Mouse (Mus musculus): ENCODE results near the gene Alpi.

The Alpi gene

GRCm38 (mm10) chr1:87101411-87101810 lies at the start of gene Alpi:
Gene Alpi, minus strand, starts transcription at chr1:87101606.
- no peak for DNase-seq (ENCODE audit: inconsistent ontology term)

- DNase-seq (ENCODE audit: inconsistent ontology term): no peak
Observed at GRCm38 (mm10) chr1:87149422-87149821, 48.0 kb upstream of the Alpi start.

GRCm38 (mm10) chr1:87143141-87143540 lies 41.7 kb upstream of the Alpi start:
- no peak for DNase-seq (ENCODE audit: inconsistent ontology term)

GRCm38 (mm10) chr1:87142456-87142855 lies 41.0 kb upstream of the Alpi start:
- DNase-seq (ENCODE audit: inconsistent ontology term): peak; percentile 49

GRCm38 (mm10) chr1:87141550-87141949 lies 40.1 kb upstream of the Alpi start:
- no peak for DNase-seq (ENCODE audit: inconsistent ontology term)

GRCm38 (mm10) chr1:87131803-87132202 lies 30.4 kb upstream of the Alpi start:
- DNase-seq (ENCODE audit: inconsistent ontology term): peak; percentile 52

- no peak for DNase-seq (ENCODE audit: inconsistent ontology term)
Observed at GRCm38 (mm10) chr1:87127206-87128030, 26.0 kb upstream of the Alpi start.

GRCm38 (mm10) chr1:87124673-87125072 lies 23.3 kb upstream of the Alpi start, which contains the start of gene Akp3:
Gene Akp3, plus strand, starts transcription at chr1:87124973.
- DNase-seq (ENCODE audit: inconsistent ontology term): no peak

- DNase-seq (ENCODE audit: inconsistent ontology term): no peak
Observed at GRCm38 (mm10) chr1:87114784-87115183, 13.4 kb upstream of the Alpi start.

- DNase-seq (ENCODE audit: inconsistent ontology term): peak; percentile 14
Observed at GRCm38 (mm10) chr1:87111719-87112354, 10.4 kb upstream of the Alpi start.

- no peak for DNase-seq (ENCODE audit: inconsistent ontology term)
Observed at GRCm38 (mm10) chr1:87108564-87108963, 7.2 kb upstream of the Alpi start.

- no peak for DNase-seq (ENCODE audit: inconsistent ontology term)
Observed at GRCm38 (mm10) chr1:87106536-87106935, 5.1 kb upstream of the Alpi start.

GRCm38 (mm10) chr1:87103936-87104335 lies 2.5 kb upstream of the Alpi start:
- no peak for DNase-seq (ENCODE audit: inconsistent ontology term)

GRCm38 (mm10) chr1:87102114-87102513 lies 708 bp upstream of the Alpi start:
- DNase-seq (ENCODE audit: inconsistent ontology term): no peak

GRCm38 (mm10) chr1:87098358-87098975 lies 2.9 kb downstream of the Alpi start:
- peak; percentile 60 for DNase-seq (ENCODE audit: inconsistent ontology term)

GRCm38 (mm10) chr1:87095642-87096041 lies 5.8 kb downstream of the Alpi start:
- DNase-seq (ENCODE audit: inconsistent ontology term): no peak

- DNase-seq (ENCODE audit: inconsistent ontology term): no peak
Observed at GRCm38 (mm10) chr1:87089828-87090227, 11.6 kb downstream of the Alpi start, which contains the start of gene Alppl2. Gene Alppl2, minus strand, starts transcription at chr1:87089928.

- no peak for DNase-seq (ENCODE audit: inconsistent ontology term)
Observed at GRCm38 (mm10) chr1:87089251-87089650, 12.2 kb downstream of the Alpi start.

- DNase-seq (ENCODE audit: inconsistent ontology term): no peak
Observed at GRCm38 (mm10) chr1:87086964-87087363, 14.4 kb downstream of the Alpi start.

GRCm38 (mm10) chr1:87086196-87086595 lies 15.2 kb downstream of the Alpi start:
- peak; percentile 35 for DNase-seq (ENCODE audit: inconsistent ontology term)

- DNase-seq (ENCODE audit: inconsistent ontology term): no peak
Observed at GRCm38 (mm10) chr1:87073776-87074175, 27.6 kb downstream of the Alpi start.

GRCm38 (mm10) chr1:87070720-87071119 lies 30.7 kb downstream of the Alpi start:
- DNase-seq (ENCODE audit: inconsistent ontology term): no peak

- DNase-seq (ENCODE audit: inconsistent ontology term): no peak
Observed at GRCm38 (mm10) chr1:87060913-87061312, 40.5 kb downstream of the Alpi start.
